Mouse (Mus musculus): ENCODE measurements around the gene Coro7. TPM values are rescaled to one million over a fixed set of nuclear protein-coding genes. Genes with fewer than 3 reads are reported as not detected.
"Not testable (repeated sequence)": the region's sequence is repeated elsewhere in the genome, so short reads cannot be mapped to it uniquely, and the experiment has no call there.

The Coro7 gene
- polyA plus RNA-seq, 1 experiment: 31.2 TPM

DNA sequence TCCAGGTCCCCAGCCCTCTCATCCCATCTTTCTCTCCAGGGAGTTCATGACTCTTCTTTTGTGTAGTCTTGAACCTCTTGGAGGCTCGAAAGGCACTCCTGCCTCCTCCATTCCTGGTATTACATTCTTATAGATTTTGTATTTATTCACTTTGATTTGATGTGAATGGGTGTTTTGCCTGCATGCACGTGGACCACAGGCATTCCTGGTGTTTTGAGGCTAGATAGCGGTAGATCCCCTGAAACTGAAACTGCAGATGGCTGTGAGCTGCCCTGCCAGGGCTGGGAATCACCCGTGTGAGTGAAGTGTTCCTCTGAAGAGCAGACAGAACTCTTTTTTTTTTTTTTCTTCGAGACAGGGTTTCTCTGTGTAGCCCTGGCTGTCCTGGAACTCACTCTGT is 95.1 kb downstream of the Coro7 start:
- no peak overlapping the region for H3K4me3 ChIP-seq (ENCODE audit: low read depth, low read length)

DNA sequence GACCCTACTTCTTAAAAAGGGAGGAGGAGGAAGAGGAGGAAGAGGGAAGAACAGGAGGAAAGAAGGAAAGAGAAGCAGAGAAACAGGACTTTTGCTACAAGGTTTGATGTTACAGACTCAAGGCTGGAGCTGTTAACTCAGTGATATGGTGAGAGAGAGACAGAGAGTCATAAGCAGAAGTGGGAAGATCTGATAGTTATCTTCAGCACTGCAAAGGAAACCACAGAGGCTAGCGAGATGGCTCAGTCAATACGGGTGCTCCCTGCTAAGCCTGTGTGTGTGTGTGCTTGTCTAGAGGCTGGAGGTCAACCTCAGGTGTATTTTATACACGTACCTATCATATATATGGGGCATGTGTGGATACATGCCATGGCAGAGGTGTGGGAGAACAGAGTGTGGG is 95.8 kb downstream of the Coro7 start:
- Histone ChIP-seq H3K27me3 (ENCODE audit: control insufficient read depth, insufficient read depth, low read length, poor library complexity, severe bottlenecking) (no peaks in the 10 kb centered on the region), H3K9me3 (replicated peaks; ENCODE audit: control insufficient read depth, insufficient read depth, low read length, poor library complexity, severe bottlenecking) (no peaks in the 10 kb centered on the region), H3K9ac (ENCODE audit: low read depth, poor library complexity, severe bottlenecking) (no peak overlapping the region), H3K4me1 (ENCODE audit: control insufficient read depth, insufficient read depth, low read length) (peaks cover 9% of the 10 kb centered on the region), H3K4me3 (ENCODE audit: low read depth, low read length) (no peak overlapping the region), H3K36me3 (ENCODE audit: control insufficient read depth, insufficient read depth, low read length, poor library complexity, severe bottlenecking) (no peaks in the 10 kb centered on the region), H3K27ac (ENCODE audit: insufficient read depth, low read length) (no peak overlapping the region)
- TF ChIP-seq EP300 (IDR thresholded peaks at IDR 0.05; ENCODE audit: insufficient read depth, low read depth, low read length) (no peak), POLR2A (IDR thresholded peaks at IDR 0.05; ENCODE audit: insufficient read depth, low read length) (no peak), CTCF (IDR thresholded peaks at IDR 0.05; ENCODE audit: low read depth, low read length) (no peak)

More for the DNA sequence above, 95.1 kb downstream of the Coro7 start:
- Histone ChIP-seq H3K4me1 (ENCODE audit: control insufficient read depth, insufficient read depth, low read length) (peaks cover 7% of the 10 kb centered on the region), H3K9ac (ENCODE audit: low read depth, poor library complexity, severe bottlenecking) (no peak overlapping the region), H3K9me3 (replicated peaks; ENCODE audit: control insufficient read depth, insufficient read depth, low read length, poor library complexity, severe bottlenecking) (no peaks in the 10 kb centered on the region), H3K36me3 (ENCODE audit: control insufficient read depth, insufficient read depth, low read length, poor library complexity, severe bottlenecking) (no peaks in the 10 kb centered on the region), H3K27ac (ENCODE audit: insufficient read depth, low read length) (no peak overlapping the region), H3K27me3 (ENCODE audit: control insufficient read depth, insufficient read depth, low read length, poor library complexity, severe bottlenecking) (no peaks in the 10 kb centered on the region)
- TF ChIP-seq POLR2A (IDR thresholded peaks at IDR 0.05; ENCODE audit: insufficient read depth, low read length): no peak
- no peak for TF ChIP-seq EP300 (IDR thresholded peaks at IDR 0.05; ENCODE audit: insufficient read depth, low read depth, low read length)
- TF ChIP-seq CTCF (IDR thresholded peaks at IDR 0.05; ENCODE audit: low read depth, low read length): no peak

DNA sequence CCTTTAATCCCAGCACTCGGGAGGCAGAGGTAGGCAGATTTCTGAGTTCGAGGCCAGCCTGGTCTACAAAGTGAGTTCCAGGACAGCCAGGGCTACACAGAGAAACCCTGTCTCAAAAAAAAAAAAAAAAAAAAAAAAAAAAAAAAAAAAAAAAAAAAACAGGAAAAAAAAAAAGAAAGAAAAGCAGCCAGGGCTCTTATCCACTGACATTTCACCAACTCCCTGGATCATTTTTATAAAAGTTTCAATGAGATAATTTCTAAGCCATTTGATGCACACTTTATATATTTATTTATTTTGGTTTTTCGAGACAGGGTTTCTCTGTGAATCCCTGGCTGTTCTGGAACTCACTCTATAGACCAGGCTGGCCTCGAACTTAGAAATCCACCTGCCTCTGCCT is 98.4 kb downstream of the Coro7 start:
- not testable (repeated sequence) for H3K36me3 ChIP-seq (ENCODE audit: control insufficient read depth, insufficient read depth, low read length, poor library complexity, severe bottlenecking); H3K27ac ChIP-seq (ENCODE audit: insufficient read depth, low read length); H3K9ac ChIP-seq (ENCODE audit: low read depth, poor library complexity, severe bottlenecking); H3K4me1 ChIP-seq (ENCODE audit: control insufficient read depth, insufficient read depth, low read length); H3K4me3 ChIP-seq (ENCODE audit: low read depth, low read length); H3K9me3 ChIP-seq (replicated peaks; ENCODE audit: control insufficient read depth, insufficient read depth, low read length, poor library complexity, severe bottlenecking); H3K27me3 ChIP-seq (ENCODE audit: control insufficient read depth, insufficient read depth, low read length, poor library complexity, severe bottlenecking)

DNA sequence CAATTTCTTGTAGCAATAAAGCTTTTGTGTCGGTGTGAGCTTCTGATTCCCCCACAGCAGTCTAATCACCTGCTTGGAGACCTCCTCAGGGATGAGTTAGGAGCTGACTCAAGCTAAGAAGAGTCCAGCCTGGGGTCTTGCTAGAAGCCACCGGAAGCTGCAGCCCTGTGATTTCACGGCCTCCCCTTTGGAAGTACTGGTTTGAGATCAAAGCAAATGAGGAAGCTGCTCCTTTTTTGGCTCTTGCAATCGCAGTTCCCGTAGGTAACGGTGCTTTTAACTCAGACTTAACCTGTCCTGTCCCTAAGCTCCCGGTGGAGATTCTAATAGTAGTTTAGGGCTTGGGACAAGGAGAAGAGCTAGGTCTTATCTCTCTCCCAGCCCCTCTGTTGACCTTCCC is 100.9 kb downstream of the Coro7 start:
- Histone ChIP-seq H3K4me3 (ENCODE audit: low read depth, low read length) (no peak overlapping the region), H3K9ac (ENCODE audit: low read depth, poor library complexity, severe bottlenecking) (no peak overlapping the region), H3K4me1 (ENCODE audit: control insufficient read depth, insufficient read depth, low read length) (peaks cover 2% of the 10 kb centered on the region), H3K36me3 (ENCODE audit: control insufficient read depth, insufficient read depth, low read length, poor library complexity, severe bottlenecking) (no peaks in the 10 kb centered on the region), H3K27ac (ENCODE audit: insufficient read depth, low read length) (no peak overlapping the region), H3K27me3 (ENCODE audit: control insufficient read depth, insufficient read depth, low read length, poor library complexity, severe bottlenecking) (no peaks in the 10 kb centered on the region), H3K9me3 (replicated peaks; ENCODE audit: control insufficient read depth, insufficient read depth, low read length, poor library complexity, severe bottlenecking) (no peaks in the 10 kb centered on the region)
- TF ChIP-seq CTCF (IDR thresholded peaks at IDR 0.05; ENCODE audit: low read depth, low read length): no peak
- TF ChIP-seq POLR2A (IDR thresholded peaks at IDR 0.05; ENCODE audit: insufficient read depth, low read length): no peak
- no peak for TF ChIP-seq EP300 (IDR thresholded peaks at IDR 0.05; ENCODE audit: insufficient read depth, low read depth, low read length)

DNA sequence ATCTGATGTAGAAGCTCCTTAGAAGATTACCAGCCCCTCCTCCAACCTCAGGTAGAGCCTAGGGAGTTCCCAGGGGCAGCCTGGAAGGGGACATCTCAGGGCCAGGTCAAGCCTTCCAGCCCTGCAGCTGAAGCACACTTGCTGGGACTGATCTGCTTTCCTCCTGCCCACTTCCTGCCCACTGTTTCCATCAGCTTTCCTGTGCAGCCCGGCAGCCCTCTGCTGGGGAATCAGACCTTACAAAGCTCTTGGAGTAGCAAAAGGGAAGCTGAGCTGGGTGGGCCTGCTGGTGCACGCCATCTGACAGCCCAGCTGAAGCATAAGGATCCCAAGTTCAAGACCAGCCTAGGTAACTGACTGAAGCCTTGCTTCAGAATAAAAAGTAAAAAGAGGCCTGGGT is 102.7 kb downstream of the Coro7 start:
- TF ChIP-seq POLR2A (IDR thresholded peaks at IDR 0.05; ENCODE audit: insufficient read depth, low read length) (no peak), CTCF (IDR thresholded peaks at IDR 0.05; ENCODE audit: low read depth, low read length) (no peak), EP300 (IDR thresholded peaks at IDR 0.05; ENCODE audit: insufficient read depth, low read depth, low read length) (no peak)
- no peak overlapping the region for H3K27ac ChIP-seq (ENCODE audit: insufficient read depth, low read length)
- H3K9me3 ChIP-seq (replicated peaks; ENCODE audit: control insufficient read depth, insufficient read depth, low read length, poor library complexity, severe bottlenecking): no peaks in the 10 kb centered on the region
- no peak overlapping the region for H3K4me3 ChIP-seq (ENCODE audit: low read depth, low read length)
- no peaks in the 10 kb centered on the region for H3K36me3 ChIP-seq (ENCODE audit: control insufficient read depth, insufficient read depth, low read length, poor library complexity, severe bottlenecking)
- peaks cover 2% of the 10 kb centered on the region for H3K4me1 ChIP-seq (ENCODE audit: control insufficient read depth, insufficient read depth, low read length)
- H3K9ac ChIP-seq (ENCODE audit: low read depth, poor library complexity, severe bottlenecking): no peak overlapping the region
- no peaks in the 10 kb centered on the region for H3K27me3 ChIP-seq (ENCODE audit: control insufficient read depth, insufficient read depth, low read length, poor library complexity, severe bottlenecking)

Other genes with a start within 250 kb of the Coro7 start
- gene Srl, start 138.0 kb downstream of the Coro7 start, polyA plus RNA-seq (2011; ENCODE audit: insufficient read depth, insufficient read length, low read depth, missing spikeins): 30.0 and 33.6 TPM in 2 replicates
- 19.3 and 21.2 TPM in 2 replicates for gene Tfap4, start 119.9 kb downstream of the Coro7 start, polyA plus RNA-seq (2011; ENCODE audit: insufficient read depth, insufficient read length, low read depth, missing spikeins)
- 31.2 and 34.8 TPM in 2 replicates for gene Glis2, start 85.1 kb downstream of the Coro7 start, polyA plus RNA-seq (2011; ENCODE audit: insufficient read depth, insufficient read length, low read depth, missing spikeins)
- gene Pam16, start 54.8 kb downstream of the Coro7 start, polyA plus RNA-seq (2011; ENCODE audit: insufficient read depth, insufficient read length, low read depth, missing spikeins): 34.8 and 39.5 TPM in 2 replicates
- gene Vasn, start 39.8 kb downstream of the Coro7 start, polyA plus RNA-seq (2011; ENCODE audit: insufficient read depth, insufficient read length, low read depth, missing spikeins): 6.2 and 7.9 TPM in 2 replicates
- gene Dnaja3, start 39.8 kb downstream of the Coro7 start, polyA plus RNA-seq (2011; ENCODE audit: insufficient read depth, insufficient read length, low read depth, missing spikeins): 55.8 and 55.9 TPM in 2 replicates
- gene Nmral1, start 39.6 kb upstream of the Coro7 start, polyA plus RNA-seq (2011; ENCODE audit: insufficient read depth, insufficient read length, low read depth, missing spikeins): 15.6 and 15.7 TPM in 2 replicates
- gene Hmox2, start 46.6 kb upstream of the Coro7 start, polyA plus RNA-seq (2011; ENCODE audit: insufficient read depth, insufficient read length, low read depth, missing spikeins): 38.0 and 44.4 TPM in 2 replicates
- gene Cdip1, start 110.5 kb upstream of the Coro7 start, polyA plus RNA-seq (2011; ENCODE audit: insufficient read depth, insufficient read length, low read depth, missing spikeins): 46.5 and 50.5 TPM in 2 replicates
- not detected in 2 replicates for gene 4930562C15Rik, start 155.6 kb upstream of the Coro7 start, polyA plus RNA-seq (2011; ENCODE audit: insufficient read depth, insufficient read length, low read depth, missing spikeins)
- gene Ubald1, start 200.5 kb upstream of the Coro7 start, polyA plus RNA-seq (2011; ENCODE audit: insufficient read depth, insufficient read length, low read depth, missing spikeins): 31.1 and 32.7 TPM in 2 replicates
- 46.6 and 47.8 TPM in 2 replicates for gene Mgrn1, start 206.5 kb upstream of the Coro7 start, polyA plus RNA-seq (2011; ENCODE audit: insufficient read depth, insufficient read length, low read depth, missing spikeins)